Mouse (Mus musculus): ENCODE data around the gene Cadm3.
A peak's percentile ranks its signal among the peaks of the same experiment; 100 is the strongest.

The Cadm3 gene

DNA sequence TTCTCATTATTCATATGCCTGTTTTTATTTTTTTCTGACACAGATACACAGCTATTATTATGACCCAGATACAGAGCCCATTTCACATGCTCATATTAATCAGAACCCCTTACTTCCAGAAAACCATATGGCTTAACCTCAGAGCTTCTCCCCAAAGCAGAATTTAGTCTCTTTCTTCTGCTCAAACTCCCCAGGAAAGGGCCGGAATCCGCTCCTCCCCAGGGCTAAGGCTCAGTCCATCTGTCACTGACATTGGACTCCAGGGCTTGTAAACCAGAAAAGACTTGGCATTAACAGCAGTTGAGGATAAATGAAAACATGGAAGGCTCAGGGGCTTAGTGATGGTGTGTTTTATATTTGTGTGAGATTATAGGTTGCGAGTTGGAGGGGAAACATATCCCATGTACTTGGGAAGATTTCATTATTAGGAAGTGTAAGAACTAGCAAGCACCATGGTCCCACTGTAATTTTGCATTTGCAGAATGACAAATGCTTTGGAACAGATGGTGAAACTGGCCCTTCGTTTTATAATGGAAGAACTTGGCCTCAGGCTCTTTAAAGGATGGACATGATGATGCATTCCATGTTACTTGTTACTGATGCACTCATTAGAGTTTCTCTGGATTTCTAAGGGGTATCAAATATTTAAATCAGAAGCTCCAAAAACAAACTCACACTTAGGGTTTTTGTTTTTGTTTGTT is 7.8 kb downstream of the Cadm3 start:
- DNase-seq (ENCODE audit: low spot score in 2 of 2): no peak

GRCm38 (mm10) chr1:173357799-173358198 is 9.7 kb downstream of the Cadm3 start:
- DNase-seq (ENCODE audit: low spot score in 2 of 2): no peak

GRCm38 (mm10) chr1:173356699-173357098 is 10.8 kb downstream of the Cadm3 start:
- DNase-seq (ENCODE audit: low spot score in 2 of 2): no peak

DNA sequence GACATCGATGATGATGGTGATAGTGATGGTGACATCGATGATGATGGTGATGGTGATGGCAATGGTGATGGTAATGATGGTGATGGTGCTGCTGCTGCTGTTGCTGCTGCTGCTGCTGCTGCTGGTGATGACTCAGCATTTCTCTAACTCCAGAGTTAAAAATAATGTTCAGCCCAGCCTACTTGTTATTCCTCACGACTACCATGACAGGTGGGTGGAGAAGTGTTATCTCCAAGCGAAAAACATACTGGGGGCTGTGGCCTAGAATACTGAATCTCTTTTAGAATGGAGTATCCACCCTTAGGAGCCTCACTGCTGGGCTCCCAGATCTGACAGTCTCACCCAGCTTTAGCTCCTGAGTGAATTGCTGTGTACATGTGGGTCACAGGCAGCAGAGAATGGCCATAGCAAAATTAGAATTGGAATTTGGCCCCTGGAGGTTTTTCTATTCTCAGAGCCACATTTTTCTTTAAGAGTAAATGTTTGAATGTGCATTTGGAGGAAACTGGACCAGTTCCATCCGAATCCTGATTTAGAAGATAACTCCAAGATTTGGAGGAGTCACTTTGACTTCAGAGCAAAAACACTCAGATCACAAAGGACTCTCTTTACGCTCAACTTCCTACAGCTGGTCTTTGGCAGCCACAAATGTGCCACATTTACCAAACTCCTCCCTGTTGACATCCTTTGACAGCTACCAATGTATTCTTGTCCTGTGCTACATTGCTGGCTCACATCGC is 12.2 kb downstream of the Cadm3 start:
- DNase-seq (ENCODE audit: low spot score in 2 of 2): no peak

DNA sequence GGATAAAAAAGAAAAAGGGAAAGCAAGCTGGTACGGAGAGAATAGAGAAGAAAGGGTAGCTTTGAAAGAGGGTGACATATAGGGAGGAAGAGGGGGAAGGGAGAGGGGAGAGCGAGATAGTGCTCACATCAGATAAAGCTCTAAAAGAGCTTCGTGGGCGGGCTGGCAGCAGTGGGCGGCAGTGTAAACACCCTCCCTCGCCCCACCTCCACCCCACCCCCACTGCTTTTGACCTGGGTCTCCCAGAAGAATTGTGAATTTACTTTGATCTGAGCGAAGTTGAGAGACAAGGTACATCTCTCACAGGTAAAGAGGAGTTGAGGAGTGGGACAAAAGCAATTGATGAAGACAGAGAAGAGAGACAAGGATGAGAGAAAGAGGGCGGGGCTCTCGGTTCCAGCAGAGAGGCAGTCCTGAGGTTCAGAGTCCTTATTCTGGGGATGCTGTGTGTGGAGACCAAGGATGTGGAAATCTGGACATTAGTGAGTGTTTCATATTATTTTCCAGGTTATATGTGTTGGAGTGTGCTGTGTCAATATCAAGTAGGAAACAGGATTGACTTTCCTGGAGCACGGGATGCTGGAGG is 17.0 kb downstream of the Cadm3 start, which contains the start of gene Aim2:
TSS of gene Aim2 (plus strand) at position 508 of the 586 bp plus-strand sequence.
- no peak for DNase-seq (ENCODE audit: low spot score in 2 of 2)

DNA sequence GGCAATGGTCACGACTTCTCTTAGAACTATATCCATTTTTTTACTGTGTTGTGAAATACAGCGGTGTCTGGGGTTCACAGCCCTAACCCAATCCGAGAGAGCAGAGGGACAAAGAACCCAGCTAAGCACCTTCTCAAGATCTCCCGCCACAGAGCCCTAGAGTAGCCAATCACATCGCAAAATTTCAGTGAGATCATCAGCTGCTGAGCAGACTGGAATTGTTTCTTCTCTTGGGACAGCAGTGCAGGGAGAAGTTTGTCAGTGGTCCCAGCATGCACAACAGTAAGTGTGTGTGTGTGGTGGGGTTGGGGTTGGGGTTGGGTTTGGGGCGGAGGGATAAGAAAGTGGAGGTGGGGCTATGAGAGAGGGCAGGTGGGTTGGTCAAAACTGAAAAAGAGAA is 17.5 kb downstream of the Cadm3 start:
- DNase-seq (ENCODE audit: low spot score in 2 of 2): peak in 1 of 2 experiments; percentile 45

DNA sequence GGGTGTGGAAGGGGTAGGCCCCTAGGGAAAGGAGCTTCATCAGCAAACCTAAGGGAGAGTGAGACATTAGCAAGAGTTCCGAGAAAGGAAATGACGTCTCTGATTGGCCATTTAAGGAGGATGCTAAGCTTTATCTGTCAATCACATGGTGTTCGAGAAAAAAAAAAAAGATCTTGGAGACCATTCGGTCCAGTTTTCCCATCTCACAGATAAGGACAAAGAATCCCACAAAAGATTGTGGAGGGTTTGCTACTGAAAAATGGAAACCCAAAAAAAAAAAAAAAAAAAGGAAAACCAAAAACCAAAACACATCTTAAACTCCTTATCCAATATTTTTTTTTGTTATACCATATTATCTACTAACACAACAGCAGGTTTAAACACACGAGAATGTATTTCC is 18.3 kb downstream of the Cadm3 start:
- DNase-seq (ENCODE audit: low spot score in 2 of 2): no peak

DNA sequence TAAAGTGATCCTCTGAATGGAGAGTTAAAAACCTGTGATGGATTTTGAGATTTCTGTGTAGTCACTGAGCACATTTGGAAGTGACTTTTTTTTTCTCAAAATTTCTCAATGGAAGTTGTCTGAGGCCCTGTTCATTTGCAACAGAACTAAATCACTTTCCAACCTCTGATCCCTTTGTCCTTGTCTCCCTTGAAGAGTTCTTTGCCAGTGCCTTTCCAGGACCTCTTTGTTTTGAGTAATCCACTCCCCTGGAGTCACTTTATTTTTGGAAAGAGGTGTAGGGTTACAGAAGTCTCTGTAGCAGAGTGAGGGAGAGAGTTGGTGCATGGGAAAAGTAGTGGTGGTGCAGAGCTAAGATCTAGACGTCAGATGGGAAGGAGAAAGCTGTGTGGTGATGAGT is 19.0 kb downstream of the Cadm3 start:
- DNase-seq (ENCODE audit: low spot score in 2 of 2): no peak

- DNase-seq (ENCODE audit: low spot score in 2 of 2): no peak
Observed at GRCm38 (mm10) chr1:173345112-173345511, 22.4 kb downstream of the Cadm3 start.

- DNase-seq (ENCODE audit: low spot score in 2 of 2): no peak
Observed at GRCm38 (mm10) chr1:173343934-173344333, 23.6 kb downstream of the Cadm3 start.

GRCm38 (mm10) chr1:173342425-173342824 is 25.1 kb downstream of the Cadm3 start:
- no peak for DNase-seq (ENCODE audit: low spot score in 2 of 2)

- peak; percentile 57 to 82 for DNase-seq (ENCODE audit: low spot score in 2 of 2)
Observed at GRCm38 (mm10) chr1:173339543-173339942, 28.0 kb downstream of the Cadm3 start.

GRCm38 (mm10) chr1:173337008-173337407 is 30.5 kb downstream of the Cadm3 start:
- no peak for DNase-seq (ENCODE audit: low spot score in 2 of 2)

- peak in 1 of 2 experiments; percentile 64 for DNase-seq (ENCODE audit: low spot score in 2 of 2)
Observed at GRCm38 (mm10) chr1:173335903-173336302, 31.6 kb downstream of the Cadm3 start.

- DNase-seq (ENCODE audit: low spot score in 2 of 2): peak; percentile 67 to 76
Observed at GRCm38 (mm10) chr1:173333312-173334253, 33.9 kb downstream of the Cadm3 start, which contains the start of gene Ackr1. Ackr1 (minus strand) TSS chr1:173333750.

DNA sequence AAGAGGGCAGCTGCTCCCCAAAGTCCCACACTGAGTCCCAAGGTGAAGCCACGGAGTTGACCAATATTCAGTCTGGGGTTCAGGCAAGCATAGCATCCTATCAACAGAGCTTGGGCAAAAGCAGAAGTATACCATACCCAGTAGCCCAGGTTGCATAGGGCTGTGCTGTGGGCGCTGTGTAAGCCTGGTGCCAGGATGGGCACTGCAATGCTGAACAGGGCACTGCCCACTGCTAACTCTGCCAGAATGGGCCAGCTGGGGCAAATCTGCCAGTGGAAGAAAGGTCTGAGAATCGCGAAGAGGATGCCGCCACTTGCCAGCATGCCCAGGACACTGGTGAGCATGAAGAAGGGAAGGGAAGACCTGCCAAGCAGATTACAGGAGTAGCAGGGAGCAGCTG is 35.1 kb downstream of the Cadm3 start:
- DNase-seq (ENCODE audit: low spot score in 2 of 2): peak; percentile 17 to 66

DNA sequence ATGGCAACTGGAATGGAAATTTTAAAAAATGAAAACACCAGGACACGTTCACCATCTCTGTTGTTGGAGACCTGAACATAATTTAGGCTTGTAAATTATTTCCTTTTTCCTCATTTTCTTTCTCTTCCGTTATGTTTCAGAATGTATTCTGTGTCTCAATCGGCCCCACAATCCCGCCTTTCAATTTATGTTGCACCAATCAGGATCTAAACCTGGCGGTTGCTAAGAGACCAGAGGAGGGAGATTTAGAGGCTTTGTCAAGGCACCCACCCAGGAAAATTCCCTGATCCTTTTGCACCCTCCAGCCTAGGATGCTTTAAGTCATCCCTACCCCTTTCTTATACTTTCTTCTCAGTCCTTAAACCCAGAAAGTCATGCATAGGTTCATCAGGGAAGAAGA is 37.8 kb downstream of the Cadm3 start:
- peak in 1 of 2 experiments; percentile 51 for DNase-seq (ENCODE audit: low spot score in 2 of 2)

- DNase-seq (ENCODE audit: low spot score in 2 of 2): peak in 1 of 2 experiments; percentile 55
Observed at GRCm38 (mm10) chr1:173329185-173329584, 38.3 kb downstream of the Cadm3 start.

- no peak for DNase-seq (ENCODE audit: low spot score in 2 of 2)
Observed at GRCm38 (mm10) chr1:173328446-173328845, 39.0 kb downstream of the Cadm3 start.

DNA sequence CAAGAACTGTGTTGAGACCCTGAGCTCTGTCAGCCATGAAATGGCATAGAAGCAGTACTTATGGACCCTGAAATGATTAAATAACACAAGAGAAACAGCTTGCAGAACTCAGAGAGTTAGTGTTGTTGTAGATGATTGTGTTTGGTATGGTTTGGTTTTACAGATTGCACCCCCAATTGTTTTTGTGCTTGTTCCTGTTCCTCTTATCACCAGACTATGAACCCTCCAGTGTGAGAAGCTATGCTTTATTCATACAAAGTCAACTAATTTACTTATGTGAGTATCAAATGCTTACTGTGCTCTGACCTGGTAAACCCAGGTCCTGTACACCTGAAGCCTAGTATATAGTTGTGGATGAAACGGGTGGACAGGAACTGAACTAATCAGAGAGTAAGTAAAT is 40.9 kb downstream of the Cadm3 start:
- DNase-seq (ENCODE audit: low spot score in 2 of 2): no peak

GRCm38 (mm10) chr1:173325395-173325794 is 42.1 kb downstream of the Cadm3 start:
- no peak for DNase-seq (ENCODE audit: low spot score in 2 of 2)

GRCm38 (mm10) chr1:173324961-173325360 is 42.5 kb downstream of the Cadm3 start:
- DNase-seq (ENCODE audit: low spot score in 2 of 2): no peak

All from spleen, postnatal 4 days (tissue).